Mouse (Mus musculus): ENCODE measurements around the gene Hic1. TPM values are rescaled to one million over a fixed set of nuclear protein-coding genes. Genes with fewer than 3 reads are reported as not detected.

Gene Hic1
- polyA plus RNA-seq, 1 experiment from 2014 or later, result 3.6 TPM

DNA sequence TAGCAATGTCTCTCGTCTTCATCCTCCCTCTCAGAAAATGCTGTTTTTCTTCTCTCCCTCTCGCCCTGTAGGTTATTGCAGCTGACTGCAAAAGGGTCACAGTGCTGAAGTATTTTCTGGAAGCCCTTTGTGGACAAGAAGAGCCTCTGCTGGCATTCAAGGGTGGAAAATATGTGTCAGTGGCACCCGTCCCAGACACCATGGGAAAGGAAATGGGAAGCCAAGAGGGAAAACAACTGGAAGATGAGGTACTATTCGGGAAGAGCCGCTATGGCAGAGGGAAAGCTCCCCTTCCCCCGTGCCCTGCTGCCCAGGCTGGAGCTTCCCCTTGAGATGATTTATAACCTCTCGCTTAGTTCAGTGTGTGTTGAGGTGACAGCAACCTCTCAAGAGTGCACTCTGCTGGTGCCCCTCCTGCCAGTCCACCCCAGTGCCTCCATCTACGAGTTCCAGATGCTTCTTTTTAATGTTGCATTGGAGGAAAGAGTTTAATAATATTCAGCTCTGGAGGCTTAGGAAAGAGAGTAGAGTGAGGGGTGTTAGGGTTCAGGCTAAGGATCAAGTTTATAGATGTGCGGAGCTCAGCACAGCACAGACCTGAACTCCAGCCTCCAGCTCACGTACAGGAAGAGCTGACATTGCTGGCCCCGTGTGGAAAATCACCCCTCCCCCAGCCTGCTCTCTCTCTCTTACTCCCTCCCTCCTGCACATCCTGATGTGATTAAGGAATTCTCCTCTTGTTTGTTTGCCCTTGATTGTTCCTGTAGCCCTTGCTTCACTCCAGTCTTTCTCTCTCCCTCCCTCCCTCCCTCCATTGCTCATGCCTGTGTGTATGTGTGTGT, 30.0 kb downstream of the Hic1 start:
- H3K9me3 ChIP-seq (replicated peaks; ENCODE audit: control insufficient read depth, low read length), result no peaks in the 10 kb centered on the region
- ATAC-seq (replicated peaks; ENCODE audit: insufficient number of reproducible peaks, low FRiP score, low TSS enrichment, low read depth) (peak; percentile 60), DNase-seq (ENCODE audit: low spot score) (peak; percentile 85)
- H3K36me3 ChIP-seq (replicated peaks; ENCODE audit: control insufficient read depth, insufficient read depth, low read depth, low read length), result no peaks in the 10 kb centered on the region; the same call in 1 of the 2 replicates
- no peak overlapping the region for H3K4me3 ChIP-seq (ENCODE audit: low read depth, low read length)
- no peak overlapping the region for H3K4me2 ChIP-seq (ENCODE audit: low read depth, low read length)
- peaks cover 5% of the 10 kb centered on the region for H3K4me1 ChIP-seq (ENCODE audit: control insufficient read depth, insufficient read depth, low read length)
- no peak overlapping the region for H3K9ac ChIP-seq (replicated peaks; ENCODE audit: low read length)
- peak overlapping the region; percentile 6 for H3K27ac ChIP-seq (replicated peaks; ENCODE audit: low read depth, low read length)
- no peaks in the 10 kb centered on the region for H3K27me3 ChIP-seq (ENCODE audit: control insufficient read depth, insufficient read depth, low read length)
- WGBS, result 21% methylated on average over 11 of the region's 11 CpGs

DNA sequence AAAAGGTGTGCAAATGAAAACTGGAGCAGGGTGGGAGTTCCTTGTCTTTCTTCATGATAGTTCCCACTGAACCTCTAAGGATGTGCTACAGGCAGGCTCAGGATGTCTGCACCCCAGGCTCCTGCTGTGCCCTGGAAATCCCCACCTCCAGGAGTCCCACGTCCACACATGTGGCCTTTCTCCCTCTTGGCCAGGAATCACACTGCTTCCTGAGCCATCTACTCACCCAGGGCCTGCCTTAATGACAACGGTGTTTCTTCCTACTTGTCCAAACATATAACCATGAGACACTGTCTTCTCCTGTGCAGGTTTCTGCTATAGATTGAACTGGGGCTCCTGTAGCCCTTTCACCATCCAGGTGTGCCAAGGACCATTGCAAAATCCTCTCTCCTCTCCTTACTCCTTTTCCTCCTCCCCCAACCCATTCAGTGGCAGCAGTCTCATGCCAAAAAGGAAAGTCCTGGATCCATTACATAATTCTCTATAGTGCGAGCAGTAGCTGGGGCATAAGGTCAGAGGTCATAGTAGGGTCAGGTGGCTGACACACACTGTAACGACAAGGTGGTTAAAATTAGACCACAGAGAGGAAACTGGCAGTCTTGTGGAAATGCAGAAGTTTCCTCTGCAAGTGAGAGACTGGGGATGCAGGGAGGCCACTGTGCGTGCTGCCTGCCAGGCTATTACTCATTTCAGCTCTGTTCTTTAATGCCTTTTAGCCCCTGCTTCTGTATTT, 32.5 kb downstream of the Hic1 start:
- no peak for ATAC-seq (replicated peaks; ENCODE audit: insufficient number of reproducible peaks, low FRiP score, low TSS enrichment, low read depth)
- Histone ChIP-seq H3K9me3 (replicated peaks; ENCODE audit: control insufficient read depth, low read length) (no peaks in the 10 kb centered on the region), H3K4me2 (ENCODE audit: low read depth, low read length) (no peak overlapping the region), H3K36me3 (replicated peaks; ENCODE audit: control insufficient read depth, insufficient read depth, low read depth, low read length) (no peaks in the 10 kb centered on the region), H3K4me1 (ENCODE audit: control insufficient read depth, insufficient read depth, low read length) (peaks cover 4% of the 10 kb centered on the region), H3K27ac (replicated peaks; ENCODE audit: low read depth, low read length) (no peak overlapping the region), H3K27me3 (ENCODE audit: control insufficient read depth, insufficient read depth, low read length) (no peaks in the 10 kb centered on the region), H3K9ac (replicated peaks; ENCODE audit: low read length) (no peak overlapping the region), H3K4me3 (ENCODE audit: low read depth, low read length) (no peak overlapping the region)
- peak; percentile 21 for DNase-seq (ENCODE audit: low spot score)
- WGBS, result 33% methylated on average over 5 of the region's 5 CpGs

DNA sequence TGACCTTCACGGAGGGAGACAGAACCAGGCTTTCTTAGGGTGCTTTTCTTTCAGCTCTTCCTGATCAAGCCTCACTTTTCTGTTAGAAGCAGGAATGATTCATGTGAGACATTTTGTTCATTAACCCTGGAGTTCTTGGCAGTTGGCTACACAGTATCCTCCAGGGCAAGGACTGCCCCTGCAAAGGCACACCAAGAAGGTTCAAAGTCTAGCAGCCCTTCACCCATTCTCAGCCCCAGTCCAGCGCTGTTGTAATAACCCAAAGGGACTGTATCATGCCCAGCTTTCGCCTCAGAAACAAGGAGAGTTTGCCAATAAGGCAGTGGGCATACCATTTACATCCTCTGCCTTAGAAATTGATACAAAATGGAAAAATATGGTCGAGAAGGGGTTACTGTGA, 34.0 kb downstream of the Hic1 start:
- DNase-seq (ENCODE audit: low spot score) (no peak), ATAC-seq (replicated peaks; ENCODE audit: insufficient number of reproducible peaks, low FRiP score, low TSS enrichment, low read depth) (no peak)
- Histone ChIP-seq H3K36me3 (replicated peaks; ENCODE audit: control insufficient read depth, insufficient read depth, low read depth, low read length) (no peaks in the 10 kb centered on the region), H3K9ac (replicated peaks; ENCODE audit: low read length) (no peak overlapping the region), H3K27ac (replicated peaks; ENCODE audit: low read depth, low read length) (no peak overlapping the region), H3K4me2 (ENCODE audit: low read depth, low read length) (no peak overlapping the region), H3K4me3 (ENCODE audit: low read depth, low read length) (no peak overlapping the region), H3K9me3 (replicated peaks; ENCODE audit: control insufficient read depth, low read length) (no peaks in the 10 kb centered on the region), H3K27me3 (ENCODE audit: control insufficient read depth, insufficient read depth, low read length) (no peaks in the 10 kb centered on the region), H3K4me1 (ENCODE audit: control insufficient read depth, insufficient read depth, low read length) (no peaks in the 10 kb centered on the region; the same call in none of the 2 replicates)
- 95% methylated on average over 4 of the region's 4 CpGs for WGBS

DNA sequence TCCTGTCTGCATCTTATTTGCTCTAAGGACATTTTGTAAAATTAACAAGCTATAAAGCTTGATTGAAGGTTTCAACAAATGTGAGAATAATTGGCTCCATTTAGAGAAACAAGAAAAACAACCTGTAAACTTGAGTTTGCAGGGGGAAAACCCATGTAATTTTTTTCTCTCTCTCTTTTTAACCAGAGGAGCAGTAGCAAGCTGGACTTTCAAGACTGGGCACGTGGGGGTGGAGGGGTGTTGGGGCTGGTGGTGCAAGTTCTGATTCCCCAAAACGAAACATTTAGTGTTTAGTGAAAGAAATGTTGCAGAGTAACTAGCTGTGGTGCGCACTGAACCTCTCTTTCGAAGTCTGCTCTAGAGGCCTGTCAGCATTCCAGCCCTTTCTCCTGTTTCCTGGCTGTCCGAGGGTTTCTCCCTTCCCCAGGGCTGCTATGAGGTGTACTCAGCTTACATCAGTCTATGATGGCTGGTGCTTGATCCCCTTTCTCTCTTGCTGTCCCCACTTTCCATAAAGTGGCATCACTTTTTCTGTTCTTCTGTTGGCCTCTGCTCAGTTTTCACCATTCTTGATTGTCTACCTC, 34.7 kb downstream of the Hic1 start:
- Histone ChIP-seq H3K27ac (replicated peaks; ENCODE audit: low read depth, low read length) (no peak overlapping the region), H3K4me2 (ENCODE audit: low read depth, low read length) (no peak overlapping the region), H3K36me3 (replicated peaks; ENCODE audit: control insufficient read depth, insufficient read depth, low read depth, low read length) (no peaks in the 10 kb centered on the region), H3K4me3 (ENCODE audit: low read depth, low read length) (no peak overlapping the region), H3K9me3 (replicated peaks; ENCODE audit: control insufficient read depth, low read length) (no peaks in the 10 kb centered on the region), H3K4me1 (ENCODE audit: control insufficient read depth, insufficient read depth, low read length) (no peaks in the 10 kb centered on the region; the same call in none of the 2 replicates), H3K27me3 (ENCODE audit: control insufficient read depth, insufficient read depth, low read length) (no peaks in the 10 kb centered on the region), H3K9ac (replicated peaks; ENCODE audit: low read length) (no peak overlapping the region; the same call in 1 of the 2 replicates)
- 61% methylated on average over 5 of the region's 5 CpGs for WGBS
- no peak for DNase-seq (ENCODE audit: low spot score)
- ATAC-seq (replicated peaks; ENCODE audit: insufficient number of reproducible peaks, low FRiP score, low TSS enrichment, low read depth), result no peak

DNA sequence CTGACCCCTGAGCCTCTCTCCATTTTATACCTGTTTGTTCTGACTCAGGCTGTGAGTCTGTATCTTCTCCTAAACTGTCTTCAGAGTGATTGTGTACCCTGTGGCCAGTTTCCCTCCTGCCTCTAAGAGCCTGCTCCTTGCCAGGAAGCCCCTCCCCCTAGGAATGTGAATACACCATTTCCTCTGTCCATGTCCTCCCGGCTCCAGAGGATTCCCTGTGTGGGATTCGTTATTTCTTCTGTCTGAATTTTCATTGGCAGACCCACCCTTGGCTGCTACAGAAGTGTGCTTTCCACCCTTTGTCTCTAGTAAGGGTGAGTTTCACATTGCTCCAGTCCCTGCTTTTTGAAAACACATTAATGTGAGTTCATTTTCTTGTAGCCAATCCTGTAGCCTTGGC, 35.4 kb downstream of the Hic1 start:
- H3K4me1 ChIP-seq (ENCODE audit: control insufficient read depth, insufficient read depth, low read length), result no peaks in the 10 kb centered on the region; the same call in none of the 2 replicates
- no peak overlapping the region for H3K4me2 ChIP-seq (ENCODE audit: low read depth, low read length)
- peak; percentile 67 for DNase-seq (ENCODE audit: low spot score)
- WGBS, result 6% methylated on average over 2 of the region's 2 CpGs
- no peaks in the 10 kb centered on the region for H3K9me3 ChIP-seq (replicated peaks; ENCODE audit: control insufficient read depth, low read length)
- H3K9ac ChIP-seq (replicated peaks; ENCODE audit: low read length), result peak overlapping the region; percentile 7; the same call in 1 of the 2 replicates
- 0 out of 2 replicates have a peak overlapping the region, but pooled peaks have one; percentile 1 for H3K27ac ChIP-seq (replicated peaks; ENCODE audit: low read depth, low read length)
- H3K4me3 ChIP-seq (ENCODE audit: low read depth, low read length), result no peak overlapping the region
- H3K27me3 ChIP-seq (ENCODE audit: control insufficient read depth, insufficient read depth, low read length), result no peaks in the 10 kb centered on the region
- H3K36me3 ChIP-seq (replicated peaks; ENCODE audit: control insufficient read depth, insufficient read depth, low read depth, low read length), result no peaks in the 10 kb centered on the region
- ATAC-seq (replicated peaks; ENCODE audit: insufficient number of reproducible peaks, low FRiP score, low TSS enrichment, low read depth), result no peak

DNA sequence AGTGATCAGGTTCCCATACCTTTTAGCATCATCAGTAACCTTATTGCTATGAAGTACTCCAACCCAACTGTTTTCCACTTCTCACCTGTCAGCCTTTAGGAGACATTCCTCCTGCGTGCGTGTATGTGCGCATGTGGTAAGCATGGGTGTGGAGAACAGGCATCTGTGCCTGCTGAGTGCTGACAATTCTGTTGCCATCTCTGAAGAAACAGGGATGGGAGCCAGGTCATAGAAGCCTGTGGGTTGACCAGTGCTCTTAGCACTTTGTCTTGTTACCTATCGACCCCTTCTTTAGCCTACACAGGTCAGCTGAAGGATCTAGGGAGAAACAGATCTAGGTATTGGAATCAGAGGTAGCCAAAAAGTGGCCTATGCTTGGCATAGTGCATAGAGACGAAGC, 35.9 kb downstream of the Hic1 start:
- Histone ChIP-seq H3K4me2 (ENCODE audit: low read depth, low read length) (no peak overlapping the region), H3K36me3 (replicated peaks; ENCODE audit: control insufficient read depth, insufficient read depth, low read depth, low read length) (no peaks in the 10 kb centered on the region), H3K27me3 (ENCODE audit: control insufficient read depth, insufficient read depth, low read length) (no peaks in the 10 kb centered on the region), H3K4me1 (ENCODE audit: control insufficient read depth, insufficient read depth, low read length) (no peaks in the 10 kb centered on the region; the same call in 1 of the 2 replicates), H3K9ac (replicated peaks; ENCODE audit: low read length) (0 out of 2 replicates have a peak overlapping the region, but pooled peaks have one; percentile 7), H3K27ac (replicated peaks; ENCODE audit: low read depth, low read length) (no peak overlapping the region), H3K4me3 (ENCODE audit: low read depth, low read length) (no peak overlapping the region), H3K9me3 (replicated peaks; ENCODE audit: control insufficient read depth, low read length) (no peaks in the 10 kb centered on the region)
- ATAC-seq (replicated peaks; ENCODE audit: insufficient number of reproducible peaks, low FRiP score, low TSS enrichment, low read depth) (no peak), DNase-seq (ENCODE audit: low spot score) (no peak)
- WGBS, result 94% methylated on average over 5 of the region's 5 CpGs

DNA sequence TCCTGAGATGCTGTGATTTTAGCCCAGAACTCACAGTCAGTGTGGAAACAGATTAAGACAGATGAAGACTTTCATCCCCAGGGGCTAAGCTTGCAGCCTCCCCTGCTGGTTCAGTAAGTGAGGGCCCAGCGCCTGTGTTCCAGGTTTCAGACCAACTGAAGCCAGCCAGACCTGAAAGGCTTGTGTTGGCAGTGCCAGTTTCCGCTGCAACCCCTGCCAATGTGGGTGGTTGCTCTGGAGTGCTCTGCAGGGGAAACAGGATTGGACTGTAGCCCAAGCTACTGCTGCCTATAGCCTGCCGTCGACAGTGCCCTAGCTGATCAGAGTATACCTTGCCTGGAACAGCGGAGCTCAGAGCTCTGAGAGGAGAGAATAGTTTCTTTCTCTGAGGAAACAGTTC, 37.0 kb downstream of the Hic1 start:
- Histone ChIP-seq H3K9me3 (replicated peaks; ENCODE audit: control insufficient read depth, low read length) (no peaks in the 10 kb centered on the region), H3K9ac (replicated peaks; ENCODE audit: low read length) (no peak overlapping the region), H3K27me3 (ENCODE audit: control insufficient read depth, insufficient read depth, low read length) (no peaks in the 10 kb centered on the region), H3K27ac (replicated peaks; ENCODE audit: low read depth, low read length) (no peak overlapping the region), H3K4me2 (ENCODE audit: low read depth, low read length) (no peak overlapping the region), H3K4me3 (ENCODE audit: low read depth, low read length) (no peak overlapping the region), H3K4me1 (ENCODE audit: control insufficient read depth, insufficient read depth, low read length) (no peaks in the 10 kb centered on the region; the same call in 1 of the 2 replicates), H3K36me3 (replicated peaks; ENCODE audit: control insufficient read depth, insufficient read depth, low read depth, low read length) (no peaks in the 10 kb centered on the region)
- no peak for DNase-seq (ENCODE audit: low spot score)
- 81% methylated on average over 5 of the region's 5 CpGs for WGBS
- no peak for ATAC-seq (replicated peaks; ENCODE audit: insufficient number of reproducible peaks, low FRiP score, low TSS enrichment, low read depth)

Measured in embryonic facial prominence, embryonic 11.5 days (tissue).